Mouse (Mus musculus) cortical plate, adult 2 months (tissue): ENCODE results near the gene Rbm47. TPM values are rescaled to one million over a fixed set of nuclear protein-coding genes. Genes with fewer than 3 reads are reported as not detected.
"Not testable (repeated sequence)": the region's sequence is repeated elsewhere in the genome, so short reads cannot be mapped to it uniquely, and the experiment has no call there.

Experiments
- H3K27ac ChIP-seq: fragments of 200-500 bp; 2 replicates; pipeline ENCODE4 v1.5.1; 2012; ENCODE audit warnings: low read length, control low read depth, inconsistent platforms; ENCODE audit not compliant: insufficient read depth
- H3K4me1 ChIP-seq: fragments of 200-500 bp; 2 replicates; pipeline ENCODE4 v1.6.1; 2011; ENCODE audit warnings: low read length; ENCODE audit not compliant: control insufficient read depth, insufficient read depth
- H3K4me3 ChIP-seq: fragments of 200-500 bp; 2 replicates; pipeline ENCODE4 v1.5.1; 2011; ENCODE audit warnings: mild to moderate bottlenecking, low read length, control low read depth; ENCODE audit not compliant: insufficient read depth
- CTCF ChIP-seq: fragments of 200-500 bp; IDR thresholded peaks from 2 replicates; pipeline ENCODE4 v1.5.1; 2011; ENCODE audit warnings: mild to moderate bottlenecking, control low read depth, low read length; ENCODE audit not compliant: insufficient read depth; ENCODE audit errors: extremely low read depth
- POLR2A ChIP-seq: fragments of 200-500 bp; IDR thresholded peaks from 2 replicates; pipeline ENCODE4 v1.6.1; 2011; ENCODE audit warnings: mild to moderate bottlenecking, low read length, control low read depth; ENCODE audit not compliant: insufficient read depth; ENCODE audit errors: extremely low read depth
- polyA plus RNA-seq: library from polyadenylated mRNA; depleted of rRNA; stranded (reverse); fragments of >200 nt; gene quantifications from 2 replicates; pipeline ENCODE4 v1.2.3, GENCODE M21; 2012

Gene Rbm47
- polyA plus RNA-seq, 1 experiment: 0.73 TPM

DNA sequence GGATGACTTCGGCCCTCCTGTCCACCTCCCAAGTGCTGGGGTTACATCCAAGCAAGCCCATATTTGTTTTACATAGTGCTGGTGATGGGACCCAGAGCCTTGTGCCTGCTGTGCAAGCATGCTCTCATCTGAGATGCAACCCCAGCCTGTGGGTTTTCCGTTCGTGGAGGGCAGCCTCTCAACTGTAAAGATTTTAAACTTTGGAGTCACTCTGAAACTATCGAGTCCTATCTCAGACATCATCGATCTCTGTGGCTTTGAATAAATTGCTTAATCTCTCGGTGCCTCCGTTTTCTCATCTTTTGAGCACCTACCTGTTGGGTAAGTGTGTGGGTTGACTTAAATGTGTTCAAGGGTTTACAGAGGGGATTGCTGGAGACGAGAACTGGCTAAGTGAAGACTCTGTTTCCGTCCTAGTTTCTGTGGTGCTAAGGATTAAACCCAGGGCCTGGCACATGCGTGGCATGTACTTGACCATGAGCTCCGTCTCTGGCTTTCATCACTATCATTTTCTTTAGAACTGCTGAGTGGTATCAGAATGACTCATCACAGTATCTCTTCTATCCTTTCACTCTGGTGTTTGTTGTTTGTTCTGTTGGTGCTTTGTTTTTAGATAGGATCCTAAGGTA, 20.4 kb upstream of the Rbm47 start:
- TF ChIP-seq POLR2A (no peak), CTCF (no peak)
- Histone ChIP-seq H3K4me1 (no peaks in the 10 kb centered on the region), H3K4me3 (no peak overlapping the region), H3K27ac (no peak overlapping the region)

DNA sequence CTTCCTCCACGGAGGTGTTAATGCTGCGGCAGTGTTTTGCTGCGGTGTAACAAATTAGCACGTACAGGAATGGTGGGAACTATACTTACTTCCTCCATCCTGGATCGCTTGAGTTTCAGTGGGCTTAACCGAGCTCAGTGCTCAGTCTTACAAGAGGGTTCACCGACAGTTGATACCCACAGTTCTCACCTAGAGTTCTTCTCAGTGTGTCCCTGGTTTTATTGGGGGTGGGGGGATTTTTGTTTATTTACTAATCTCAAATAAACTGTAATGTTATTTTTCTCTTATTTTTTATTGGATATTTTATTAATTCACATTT, 18.2 kb upstream of the Rbm47 start:
- no peak for TF ChIP-seq POLR2A
- H3K4me1 ChIP-seq: no peaks in the 10 kb centered on the region
- H3K4me3 ChIP-seq: no peak overlapping the region
- no peak overlapping the region for H3K27ac ChIP-seq

DNA sequence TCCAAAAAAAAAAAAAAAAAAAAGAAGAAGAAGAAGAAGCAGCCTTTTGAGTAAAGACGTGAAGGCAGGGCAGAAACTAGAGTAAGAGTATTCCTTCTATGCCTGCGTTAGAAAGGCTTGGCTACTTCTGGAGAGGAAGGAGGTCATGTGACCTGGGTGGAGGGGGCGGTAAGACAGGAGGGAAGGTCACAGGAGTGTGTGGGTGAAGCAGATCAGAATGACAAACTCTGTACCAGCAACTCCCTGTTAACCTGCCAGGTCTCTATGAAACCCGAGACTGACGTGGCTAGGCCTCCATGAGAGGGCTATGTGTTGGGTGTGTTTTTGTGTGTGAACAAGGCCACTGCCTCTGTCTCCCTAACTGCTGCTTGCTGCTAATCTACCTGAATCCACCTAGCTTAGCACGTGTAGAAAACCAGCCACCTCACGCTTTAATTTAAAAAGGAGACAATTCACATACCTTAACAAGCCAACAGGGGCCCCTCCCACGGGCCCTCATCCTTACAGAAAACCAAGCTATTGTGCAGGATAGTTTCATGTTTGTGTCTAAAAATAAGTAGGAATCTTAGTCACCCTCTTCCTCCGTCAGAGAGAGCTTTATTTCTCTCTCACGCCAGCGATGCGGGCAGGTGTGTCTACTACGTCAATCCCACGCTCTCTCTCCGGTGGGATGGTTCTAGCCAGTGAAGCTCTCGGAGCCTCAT, 17.7 kb upstream of the Rbm47 start:
- Histone ChIP-seq H3K27ac (no peak overlapping the region), H3K4me1 (no peaks in the 10 kb centered on the region), H3K4me3 (no peak overlapping the region)
- no peak for TF ChIP-seq POLR2A

DNA sequence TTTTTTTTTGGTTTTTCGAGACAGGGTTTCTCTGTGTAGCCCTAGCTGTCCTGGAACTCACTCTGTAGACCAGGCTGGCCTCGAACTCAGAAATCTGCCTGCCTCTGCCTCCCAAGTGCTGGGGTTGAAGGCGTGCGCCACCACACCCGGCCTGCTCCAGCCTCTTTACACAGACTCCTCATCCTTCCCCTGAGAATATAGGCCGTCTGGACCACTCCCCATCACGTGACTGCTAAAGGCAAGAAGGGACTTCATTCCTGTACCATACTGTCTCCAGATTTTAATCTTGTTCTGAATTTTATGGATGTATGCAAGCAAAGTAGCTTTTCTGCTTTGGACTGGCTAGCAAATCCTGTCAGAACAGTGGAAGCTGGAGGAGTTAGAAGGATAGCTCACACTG, 15.7 kb upstream of the Rbm47 start:
- not testable (repeated sequence) for H3K4me1 ChIP-seq, H3K27ac ChIP-seq

DNA sequence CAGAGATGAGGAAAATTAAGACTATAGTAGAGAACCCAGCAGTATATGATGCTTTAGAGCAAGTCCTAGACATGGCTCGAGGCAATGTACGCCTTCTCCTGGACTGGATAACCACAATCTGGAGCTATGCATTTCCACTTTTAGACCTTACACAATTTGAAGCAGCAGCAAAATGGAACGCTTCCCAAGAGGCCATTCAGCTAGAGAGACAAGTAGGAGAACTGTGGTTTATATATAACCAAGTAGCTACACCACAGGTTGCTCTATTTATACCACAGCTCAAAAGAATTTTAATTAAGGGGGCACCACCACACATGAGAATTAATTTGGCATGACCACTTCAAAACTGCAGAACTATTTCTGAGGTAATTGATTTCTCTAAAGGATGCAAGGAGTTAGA, 9.2 kb upstream of the Rbm47 start:
- TF ChIP-seq CTCF (no peak), POLR2A (no peak)
- Histone ChIP-seq H3K4me1 (no peaks in the 10 kb centered on the region), H3K27ac (no peak overlapping the region), H3K4me3 (no peak overlapping the region)

More for the DNA sequence above, 15.7 kb upstream of the Rbm47 start:
- not testable (repeated sequence) for H3K4me3 ChIP-seq

DNA sequence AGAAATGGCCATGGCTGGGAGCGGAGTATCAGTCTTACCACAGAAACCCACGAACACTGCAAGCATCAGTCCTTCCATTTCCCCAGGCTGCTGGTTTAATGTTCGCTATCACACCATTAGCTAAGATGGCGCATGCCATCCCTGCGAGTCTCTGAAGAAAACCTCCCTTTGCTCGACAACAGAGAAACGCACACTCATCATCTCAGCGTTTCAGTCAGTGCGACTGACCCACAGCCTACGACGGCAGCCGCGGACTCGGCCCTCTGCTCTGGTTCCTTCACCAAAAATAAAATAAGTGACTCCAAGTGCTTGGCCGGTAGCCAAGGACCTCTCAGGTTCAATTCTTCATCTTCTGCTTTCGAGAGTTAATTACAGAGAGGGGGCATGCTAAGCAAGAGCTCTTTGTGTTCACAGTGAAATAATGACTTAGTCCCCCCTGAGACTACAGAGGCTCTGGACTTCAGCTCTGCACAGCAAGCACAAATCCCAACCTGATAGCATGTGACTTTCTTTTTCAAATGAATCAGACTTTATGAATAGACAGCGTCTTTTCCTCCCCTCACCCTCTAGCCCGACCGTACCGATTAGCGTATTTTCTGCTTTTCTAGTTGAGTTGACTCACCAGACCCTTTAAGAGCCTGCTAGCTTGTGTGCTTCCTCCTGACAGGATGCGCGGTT, 1.4 kb upstream of the Rbm47 start:
- Histone ChIP-seq H3K27ac (no peak overlapping the region), H3K4me1 (no peaks in the 10 kb centered on the region), H3K4me3 (no peak overlapping the region)
- no peak for TF ChIP-seq POLR2A

DNA sequence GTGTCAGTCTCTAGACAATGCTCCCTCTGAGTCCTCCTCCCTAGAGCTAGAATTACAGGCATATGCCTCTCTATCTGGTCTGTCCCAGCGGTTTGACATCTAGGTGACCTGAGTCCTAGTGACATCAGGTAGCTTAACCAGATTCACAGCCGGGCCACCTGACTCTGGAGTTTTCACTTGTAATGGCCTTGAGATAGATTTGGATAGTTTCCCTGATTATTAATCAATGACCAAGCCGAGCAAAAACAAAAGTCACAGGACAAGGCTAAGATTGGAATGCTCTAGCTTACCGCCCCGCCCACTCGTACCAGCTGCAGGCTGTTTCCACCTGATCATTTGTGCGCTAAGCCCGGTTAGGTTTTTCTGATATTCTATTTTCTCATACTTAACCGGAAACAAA, 2.3 kb downstream of the Rbm47 start:
- no peak overlapping the region for H3K27ac ChIP-seq
- TF ChIP-seq POLR2A: no peak
- TF ChIP-seq CTCF: no peak
- no peak overlapping the region for H3K4me3 ChIP-seq
- peaks cover 3% of the 10 kb centered on the region; the same call in 1 of the 2 replicates for H3K4me1 ChIP-seq

DNA sequence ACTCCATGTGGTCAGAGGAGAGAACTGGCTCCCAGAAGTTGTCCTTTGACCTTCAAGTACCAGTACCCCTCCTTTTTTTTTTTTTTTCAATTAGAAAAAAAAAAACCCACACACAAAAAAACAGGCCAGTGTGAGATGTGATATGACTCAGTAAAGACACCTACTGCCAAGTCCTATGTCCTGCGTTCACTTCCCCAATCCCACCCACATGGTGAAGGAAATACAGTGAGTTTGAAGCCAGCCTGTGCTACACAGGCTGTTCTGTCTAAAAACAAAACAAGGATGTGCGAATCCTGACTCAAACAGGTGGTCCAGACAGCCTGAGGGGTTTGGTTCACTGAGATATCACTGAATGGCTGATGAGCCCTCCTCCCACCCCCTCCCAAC, 3.8 kb downstream of the Rbm47 start:
- H3K27ac ChIP-seq: no peak overlapping the region
- no peak overlapping the region for H3K4me3 ChIP-seq
- peaks cover 3% of the 10 kb centered on the region; the same call in 1 of the 2 replicates for H3K4me1 ChIP-seq
- TF ChIP-seq POLR2A (no peak), CTCF (no peak)

DNA sequence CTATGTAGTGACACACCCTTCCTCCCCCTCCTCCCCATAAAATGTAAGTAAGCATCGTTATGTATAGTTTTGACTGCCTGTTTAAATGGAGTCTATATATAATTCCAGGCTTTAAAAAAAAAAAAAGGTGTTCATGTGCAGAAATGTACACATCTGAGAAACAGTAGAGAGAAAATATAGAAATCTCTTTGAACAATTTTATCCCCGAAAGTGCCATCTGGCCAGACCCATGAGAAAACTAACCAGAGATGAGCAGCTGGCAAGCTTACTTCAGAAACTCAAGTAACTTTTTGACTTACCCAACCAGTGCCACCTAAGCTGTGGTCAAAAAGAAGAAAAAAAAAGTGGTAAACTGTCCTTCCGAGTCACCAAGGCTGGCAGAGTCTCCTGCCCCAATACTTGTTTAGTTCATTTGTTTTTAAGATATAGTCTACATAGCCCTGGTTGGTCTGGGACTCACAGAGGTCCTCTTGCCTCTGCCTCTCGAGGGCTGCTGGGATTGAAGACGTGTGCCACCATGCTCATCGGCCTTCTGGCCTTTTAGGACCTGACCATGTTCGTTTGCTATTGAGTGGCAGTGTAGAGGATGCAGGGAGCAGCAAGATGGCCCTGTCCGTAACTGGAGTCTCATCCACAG, 4.3 kb downstream of the Rbm47 start:
- H3K4me1 ChIP-seq: peaks cover 3% of the 10 kb centered on the region; the same call in 1 of the 2 replicates
- no peak overlapping the region for H3K27ac ChIP-seq
- H3K4me3 ChIP-seq: no peak overlapping the region
- TF ChIP-seq CTCF (no peak), POLR2A (no peak)

DNA sequence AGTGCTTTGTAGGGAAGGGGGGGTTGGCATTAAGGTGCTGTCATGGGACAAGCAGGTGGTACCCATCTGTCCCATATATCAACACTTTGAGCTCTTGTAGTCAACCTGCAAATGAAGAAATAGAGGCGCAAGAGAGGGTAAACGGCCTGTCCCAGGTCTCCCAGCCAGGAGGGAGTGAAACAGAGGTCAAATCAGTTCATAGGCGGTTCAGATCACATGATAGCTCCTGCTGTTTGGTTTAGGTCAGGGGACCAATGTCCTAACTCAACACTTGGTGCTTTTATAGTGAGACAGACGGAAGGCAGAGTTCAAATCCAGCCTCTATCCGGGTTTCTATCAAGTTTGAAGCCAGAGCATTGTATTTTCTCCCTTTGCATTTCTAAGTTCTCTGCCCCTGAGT, 6.0 kb downstream of the Rbm47 start:
- H3K4me3 ChIP-seq: no peak overlapping the region
- no peak for TF ChIP-seq POLR2A
- no peak for TF ChIP-seq CTCF

More for the DNA sequence above, 6.0 kb downstream of the Rbm47 start:
- Histone ChIP-seq H3K4me1 (peaks cover 3% of the 10 kb centered on the region; the same call in 1 of the 2 replicates), H3K27ac (no peak overlapping the region)
